Mouse (Mus musculus) liver, embryonic 16.5 days (tissue): Measurements from ENCODE around the gene Arhgef15. TPM values are rescaled to one million over a fixed set of nuclear protein-coding genes. Genes with fewer than 3 reads are reported as not detected.
A peak's percentile ranks its signal among the peaks of the same experiment; 100 is the strongest.
"Not testable (repeated sequence)": the region's sequence is repeated elsewhere in the genome, so short reads cannot be mapped to it uniquely, and the experiment has no call there.

Experiments
- ATAC-seq: fragments of 200-750 bp; cut with Nextera tagmentation; 2 replicates; pipeline ENCODE4 v1.8.0; 2017; ENCODE audit warnings: low read depth, mild to moderate bottlenecking, moderate number of reproducible peaks, moderate library complexity
- H3K27ac ChIP-seq: fragments of 300-500 bp; sonication (generic); 2 replicates; pipeline ENCODE4 v1.5.1; 2014; ENCODE audit warnings: mild to moderate bottlenecking, low read length
- H3K27me3 ChIP-seq: fragments of 300-500 bp; sonication (generic); 2 replicates; pipeline ENCODE4 v1.6.1; 2014; ENCODE audit warnings: low read depth, low read length, mixed read lengths; ENCODE audit not compliant: control insufficient read depth, insufficient read depth
- H3K36me3 ChIP-seq: fragments of 300-500 bp; sonication (generic); 2 replicates; pipeline ENCODE4 v1.6.1; 2014; ENCODE audit warnings: mild to moderate bottlenecking; ENCODE audit not compliant: control insufficient read depth, insufficient read depth
- H3K4me1 ChIP-seq: fragments of 300-500 bp; sonication (generic); 2 replicates; pipeline ENCODE4 v1.6.1; 2014; ENCODE audit warnings: low read depth, low read length, mixed read lengths; ENCODE audit not compliant: control insufficient read depth
- H3K4me2 ChIP-seq: fragments of 300-500 bp; sonication (generic); 2 replicates; pipeline ENCODE4 v1.6.1; 2014; ENCODE audit warnings: low read depth, low read length, mixed read lengths
- H3K4me3 ChIP-seq: fragments of 300-500 bp; sonication (generic); 2 replicates; pipeline ENCODE4 v1.5.1; 2014; ENCODE audit warnings: low read depth, mild to moderate bottlenecking, low read length
- H3K9ac ChIP-seq: fragments of 300-500 bp; sonication (generic); 2 replicates; pipeline ENCODE4 v1.6.1; 2014; ENCODE audit warnings: low read depth, low read length
- H3K9me3 ChIP-seq: fragments of 300-500 bp; sonication (generic); replicated peaks from 2 replicates; pipeline ENCODE4 v1.6.1; 2016; ENCODE audit warnings: low read length; ENCODE audit not compliant: control insufficient read depth
- WGBS: fragments of 180-500 bp; shearing (Covaris S2); extraction: QIAGEN DNeasy Blood & Tissue Kit; methylation state at CpG from one replicate; pipeline ENCODE4 v1.1.7; 2014; ENCODE audit not compliant: insufficient replicate concordance; 5-methylcytosine and 5-hydroxymethylcytosine counted together
- polyA plus RNA-seq: library from polyadenylated mRNA; unstranded; fragments of >200 nt; fragmentation: Nextera tagmentation; extraction: Ambion mirVana; gene quantifications from 2 replicates; pipeline ENCODE4 v1.2.1, GENCODE M21; 2015

Gene Arhgef15
- polyA plus RNA-seq, 1 experiment from 2014 or later, result 2.0 TPM

DNA sequence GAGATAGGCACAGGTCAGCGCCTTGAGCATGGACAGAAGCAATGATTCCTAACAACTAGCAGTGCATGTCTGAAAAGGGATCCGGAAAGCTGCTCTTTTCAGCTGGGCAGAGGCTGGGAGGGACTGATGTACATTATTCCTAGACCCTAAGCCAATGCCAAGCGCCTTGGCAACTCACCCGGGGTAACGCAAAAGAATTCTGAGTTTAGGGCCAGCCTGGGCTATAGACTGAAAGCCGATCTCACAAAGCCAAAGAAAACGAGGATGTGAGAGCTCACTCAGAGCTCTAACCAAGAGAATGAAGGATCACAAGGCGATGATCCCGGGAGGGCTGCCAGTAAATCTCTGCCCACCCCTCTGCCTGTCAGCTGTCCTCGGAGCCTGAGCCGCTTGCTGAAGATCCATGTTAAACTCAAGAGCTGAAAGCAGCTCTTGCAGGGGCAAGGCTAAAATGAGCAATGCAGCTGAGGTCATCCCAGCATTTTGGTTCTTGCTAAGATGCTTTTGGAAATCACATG lies 30.1 kb upstream of the Arhgef15 start:
- H3K4me3 ChIP-seq, result no peak overlapping the region
- no peak overlapping the region for H3K27ac ChIP-seq
- no peaks in the 10 kb centered on the region for H3K27me3 ChIP-seq
- no peak for ATAC-seq
- H3K4me1 ChIP-seq, result no peaks in the 10 kb centered on the region
- H3K4me2 ChIP-seq, result no peak overlapping the region
- H3K36me3 ChIP-seq, result peaks cover 34% of the 10 kb centered on the region
- H3K9ac ChIP-seq, result no peak overlapping the region
- WGBS, result 83% methylated on average over 11 of the region's 11 CpGs
- H3K9me3 ChIP-seq, result no peaks in the 10 kb centered on the region

DNA sequence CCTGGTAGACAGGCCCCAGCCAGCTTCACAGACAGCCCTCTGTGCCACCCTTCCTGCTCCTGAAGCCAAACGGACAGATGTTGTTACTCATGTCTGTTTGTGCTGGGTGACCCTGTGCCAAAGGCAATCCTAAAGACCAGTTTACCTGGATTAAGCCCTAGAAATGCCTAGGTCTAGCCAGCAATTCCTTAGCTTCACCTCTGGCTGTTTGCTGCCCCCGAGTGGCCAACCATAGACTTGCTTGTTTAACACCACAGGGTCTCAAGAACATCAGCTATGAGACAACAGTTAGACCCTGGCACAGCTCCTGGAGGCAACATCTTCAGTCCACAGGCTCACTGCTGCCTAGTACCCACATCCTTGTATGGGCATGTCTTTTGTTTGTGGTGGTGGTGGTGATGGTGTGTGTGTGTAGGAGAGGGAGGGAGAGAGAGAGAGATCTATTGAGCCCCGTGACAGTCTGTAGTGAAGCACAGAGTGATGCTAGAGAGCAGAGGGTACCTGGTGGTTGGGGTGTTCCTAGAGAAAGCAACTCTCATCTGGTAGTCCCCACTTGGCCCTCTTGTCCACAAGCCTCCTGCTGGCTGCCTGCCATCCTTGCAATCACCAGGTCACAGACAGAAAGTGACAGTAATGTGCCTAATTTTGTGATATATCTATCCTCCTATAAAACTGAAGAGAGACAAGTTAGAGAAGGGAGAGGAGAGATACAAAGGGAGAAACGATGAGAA lies 25.5 kb upstream of the Arhgef15 start:
- Histone ChIP-seq H3K36me3 (peaks cover 4% of the 10 kb centered on the region; the same call in 1 of the 2 replicates), H3K4me3 (no peak overlapping the region), H3K27me3 (no peaks in the 10 kb centered on the region), H3K9me3 (no peaks in the 10 kb centered on the region), H3K9ac (no peak overlapping the region), H3K27ac (no peak overlapping the region), H3K4me1 (no peaks in the 10 kb centered on the region; the same call in 1 of the 2 replicates), H3K4me2 (no peak overlapping the region)
- 27% methylated on average over 4 of the region's 4 CpGs for WGBS
- no peak for ATAC-seq

DNA sequence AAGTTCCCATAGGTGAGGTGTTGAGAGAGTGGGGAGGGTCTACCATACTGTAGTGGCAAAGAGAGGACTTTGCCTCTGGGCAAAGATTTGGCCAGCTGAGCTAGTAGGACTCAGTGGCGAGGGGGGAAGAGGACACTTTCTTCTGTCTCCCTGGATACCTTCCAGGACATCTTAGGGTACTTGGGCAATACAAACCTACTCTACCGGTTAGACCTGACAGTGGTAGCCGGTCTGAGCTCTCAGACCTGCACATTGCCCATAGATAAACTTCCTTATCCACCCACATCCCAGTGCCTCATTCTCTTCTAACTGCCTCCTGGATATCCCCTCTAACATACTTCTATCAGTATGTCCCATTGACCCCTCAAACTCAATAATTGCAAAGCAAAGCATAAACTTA lies 23.6 kb upstream of the Arhgef15 start:
- no peak overlapping the region for H3K4me3 ChIP-seq
- no peaks in the 10 kb centered on the region for H3K27me3 ChIP-seq
- 64% methylated on average over 3 of the region's 3 CpGs for WGBS
- no peak overlapping the region for H3K4me2 ChIP-seq
- no peak overlapping the region for H3K9ac ChIP-seq
- no peaks in the 10 kb centered on the region for H3K36me3 ChIP-seq
- H3K9me3 ChIP-seq, result no peaks in the 10 kb centered on the region
- H3K27ac ChIP-seq, result no peak overlapping the region
- ATAC-seq, result no peak
- no peaks in the 10 kb centered on the region; the same call in 1 of the 2 replicates for H3K4me1 ChIP-seq

DNA sequence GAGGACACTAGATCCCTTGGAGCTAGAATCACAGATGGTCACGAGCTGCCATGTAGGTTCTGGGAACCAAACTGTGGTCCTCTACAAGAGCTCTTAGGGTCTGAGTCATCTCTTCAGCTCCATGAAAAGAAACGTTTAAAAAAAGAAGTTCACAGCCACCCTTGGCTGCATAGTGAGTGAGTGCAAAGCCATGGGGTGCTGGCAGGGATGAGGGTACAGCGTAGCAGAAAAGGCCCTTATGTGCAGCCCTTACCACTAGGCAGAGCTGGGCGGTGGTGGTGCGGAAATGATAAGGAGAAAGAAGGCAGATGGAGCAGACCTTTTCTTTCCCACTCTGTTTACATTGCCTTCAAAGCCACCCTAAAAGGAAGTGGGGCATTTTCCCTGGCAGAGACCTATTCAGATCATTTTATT lies 22.0 kb upstream of the Arhgef15 start:
- ATAC-seq, result no peak
- Histone ChIP-seq H3K27me3 (no peaks in the 10 kb centered on the region), H3K4me2 (no peak overlapping the region), H3K36me3 (no peaks in the 10 kb centered on the region), H3K4me3 (no peak overlapping the region), H3K9me3 (no peaks in the 10 kb centered on the region), H3K4me1 (no peaks in the 10 kb centered on the region; the same call in 1 of the 2 replicates), H3K27ac (no peak overlapping the region), H3K9ac (no peak overlapping the region)
- 23% methylated on average over 5 of the region's 5 CpGs for WGBS

DNA sequence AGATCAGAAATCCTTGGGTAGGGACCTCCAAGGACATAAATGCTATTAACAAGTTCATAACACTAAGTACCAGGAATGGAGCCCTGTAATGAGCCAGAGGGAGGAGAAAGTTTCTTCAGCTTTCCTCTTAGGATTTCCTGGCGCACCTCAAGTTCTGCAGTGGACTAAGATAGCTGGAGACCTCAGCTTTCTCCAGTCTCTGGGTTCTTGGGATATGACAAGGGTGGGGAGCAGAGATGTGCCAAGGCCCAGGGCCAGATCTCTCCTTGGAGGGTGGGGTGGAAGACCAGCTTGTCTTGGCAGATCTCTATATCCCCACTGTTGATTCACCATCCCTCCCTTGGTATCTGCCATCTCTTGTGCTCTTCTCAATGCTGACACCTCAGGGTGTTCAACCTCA lies 18.3 kb upstream of the Arhgef15 start:
- ATAC-seq, result no peak
- no peak overlapping the region for H3K4me3 ChIP-seq
- no peaks in the 10 kb centered on the region for H3K36me3 ChIP-seq
- 73% methylated on average over 1 of the region's 1 CpGs for WGBS
- no peaks in the 10 kb centered on the region for H3K9me3 ChIP-seq
- no peak overlapping the region for H3K27ac ChIP-seq
- no peaks in the 10 kb centered on the region for H3K27me3 ChIP-seq
- H3K4me1 ChIP-seq, result peaks cover 9% of the 10 kb centered on the region
- H3K9ac ChIP-seq, result no peak overlapping the region
- no peak overlapping the region for H3K4me2 ChIP-seq

DNA sequence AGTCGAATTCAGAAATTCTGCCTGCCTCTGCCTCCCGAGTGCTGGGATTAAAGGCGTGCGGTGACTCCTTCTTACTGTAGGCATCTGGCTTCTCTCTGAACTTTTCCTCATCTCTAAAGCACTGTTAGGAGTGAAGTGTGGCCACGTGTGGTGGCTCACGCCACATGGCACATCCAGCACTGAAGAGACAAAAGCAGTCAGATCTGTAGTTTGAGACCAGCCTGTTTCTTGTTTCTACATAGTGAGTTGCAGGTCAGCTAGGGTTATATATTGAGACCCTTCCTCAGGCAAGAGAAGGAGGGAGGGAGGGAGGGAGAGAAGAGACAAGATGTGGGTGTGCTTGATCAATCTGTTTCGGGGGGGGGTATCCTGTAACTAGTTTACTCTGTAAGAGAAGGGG lies 17.8 kb upstream of the Arhgef15 start, which contains the start of gene Rangrf:
TSS of gene Rangrf (minus strand) at position 101 of the 400 bp plus-strand sequence.
- peak within 1 kb of the TSS; percentile 59 for H3K4me3 ChIP-seq
- H3K9me3 ChIP-seq, result no peaks in the 10 kb centered on the region
- H3K4me2 ChIP-seq, result peak within 1 kb of the TSS; percentile 81
- peaks cover 9% of the 10 kb centered on the region for H3K4me1 ChIP-seq
- WGBS, result 61% methylated on average over 7 of the region's 7 CpGs
- no peaks in the 10 kb centered on the region for H3K27me3 ChIP-seq
- 0 out of 2 replicates have a peak within 1 kb of the TSS, but pooled peaks have one; percentile 15 for H3K9ac ChIP-seq
- no peak for ATAC-seq
- no peak within 1 kb of the TSS for H3K27ac ChIP-seq
- no peaks in the 10 kb centered on the region for H3K36me3 ChIP-seq

DNA sequence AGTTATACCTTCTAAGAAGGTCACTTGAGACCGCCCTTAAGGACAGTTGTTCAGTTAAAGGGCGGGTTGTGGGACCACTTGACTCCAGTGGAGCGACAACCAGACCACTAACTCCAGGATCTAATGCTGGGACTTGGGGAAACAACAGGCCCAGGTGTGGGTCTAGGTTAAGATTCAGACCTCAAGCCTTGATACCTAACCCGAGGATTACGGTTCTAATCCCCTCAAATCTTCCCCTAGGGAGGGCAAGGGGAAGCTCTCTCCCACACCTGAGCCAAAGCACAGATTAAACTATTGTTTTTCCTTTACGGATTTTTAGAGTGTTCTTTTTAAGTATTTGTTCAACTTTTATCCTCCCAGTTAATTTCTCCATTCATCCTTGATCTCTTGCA lies 16.8 kb upstream of the Arhgef15 start:
- 39% methylated on average over 6 of the region's 6 CpGs for WGBS

DNA sequence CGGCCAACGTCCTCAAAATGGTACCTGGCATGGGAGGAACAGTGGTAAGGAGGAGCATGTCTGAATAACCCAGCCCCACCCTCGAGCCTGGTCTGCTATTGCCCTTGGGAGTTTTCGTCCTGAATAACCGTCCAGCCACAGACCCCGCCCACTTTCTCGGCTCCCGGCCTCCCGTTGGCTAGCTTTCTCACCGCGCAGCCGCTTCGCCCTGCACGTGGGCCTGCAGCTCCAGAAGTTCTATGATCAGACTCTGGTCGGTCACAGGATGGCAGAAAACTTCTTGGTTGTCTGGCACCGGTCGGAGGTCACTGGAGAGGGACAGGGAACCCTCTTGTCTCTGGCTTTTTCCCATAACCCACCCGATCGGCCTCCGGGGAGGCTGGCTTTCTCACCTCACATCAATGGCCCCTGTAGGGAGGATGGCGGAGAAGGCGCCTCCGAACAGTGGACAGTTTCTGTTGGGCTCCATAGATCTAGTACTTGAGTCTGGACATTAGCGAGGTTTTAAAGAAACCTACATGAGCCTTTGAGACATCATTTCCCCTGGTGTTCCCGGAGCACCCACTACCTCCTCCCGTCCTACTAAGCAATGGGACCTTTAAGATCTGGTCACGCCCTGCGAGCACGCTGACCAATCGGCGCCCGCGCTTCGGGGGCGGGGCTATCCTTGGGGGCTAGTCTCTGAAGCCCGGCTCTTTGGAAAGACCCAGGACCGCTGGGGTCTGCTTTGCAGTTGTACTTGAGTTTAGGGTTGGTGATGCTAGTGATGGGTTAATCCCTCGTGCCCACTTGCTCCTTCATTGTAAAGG lies 16.2 kb upstream of the Arhgef15 start:
- peak overlapping the region; percentile 81 for H3K4me2 ChIP-seq
- H3K9ac ChIP-seq, result peak overlapping the region; percentile 15; the same call in 1 of the 2 replicates
- WGBS, result under 1% methylated on average over 37 of the region's 38 CpGs
- H3K9me3 ChIP-seq, H3K27me3 ChIP-seq, H3K27ac ChIP-seq, H3K36me3 ChIP-seq: not testable (repeated sequence)
- peak; percentile 86 for ATAC-seq
- peaks cover 11% of the 10 kb centered on the region for H3K4me1 ChIP-seq
- peak overlapping the region; percentile 59 for H3K4me3 ChIP-seq

More for the DNA sequence above, 16.8 kb upstream of the Arhgef15 start:
- no peaks in the 10 kb centered on the region for H3K36me3 ChIP-seq
- peak overlapping the region; percentile 59 for H3K4me3 ChIP-seq
- H3K9me3 ChIP-seq, result no peaks in the 10 kb centered on the region
- H3K9ac ChIP-seq, result 0 out of 2 replicates have a peak overlapping the region, but pooled peaks have one; percentile 15
- no peak for ATAC-seq
- peaks cover 9% of the 10 kb centered on the region for H3K4me1 ChIP-seq
- peak overlapping the region; percentile 81 for H3K4me2 ChIP-seq
- H3K27me3 ChIP-seq, result no peaks in the 10 kb centered on the region
- H3K27ac ChIP-seq, result no peak overlapping the region
